Mouse (Mus musculus): ENCODE data around the gene Prkaa2.

GRCm38 (mm10) chr4:105110684-105111035, 970 bp upstream of the Prkaa2 start:
- TF ChIP-seq MYOD1 (IDR thresholded peaks at IDR 0.05; ENCODE audit: control insufficient read depth, insufficient read length, low read depth): no peak
- no peak for TF ChIP-seq CTCF (IDR thresholded peaks at IDR 0.05; ENCODE audit: control insufficient read depth, insufficient read depth, insufficient read length)
- no peak for TF ChIP-seq USF1 (IDR thresholded peaks at IDR 0.05; ENCODE audit: low read depth)
- TF ChIP-seq MYOG (IDR thresholded peaks at IDR 0.05; ENCODE audit: control insufficient read depth, extremely low read depth, insufficient read length): no peak
- no peak for TF ChIP-seq CEBPB (IDR thresholded peaks at IDR 0.05; ENCODE audit: low read depth)
- no peak for TF ChIP-seq MAX (IDR thresholded peaks at IDR 0.05)

All from C2C12 (cell line).